Mouse (Mus musculus) adrenal gland (tissue): Measurements from ENCODE around the gene Ptprf.

ENCODE experiments used
- intact Hi-C: fragments of 180-260 bp; cut with DNase I; formaldehyde crosslinking; loops from one replicate; pipeline ENCODE4 v1.15.1; 2025
- microRNA-seq, 2 experiments: library from miRNA; unstranded; fragments of <30 nt; microRNA quantifications; one replicate each; pipeline ENCODE4; 2019

Gene Ptprf

DNA sequence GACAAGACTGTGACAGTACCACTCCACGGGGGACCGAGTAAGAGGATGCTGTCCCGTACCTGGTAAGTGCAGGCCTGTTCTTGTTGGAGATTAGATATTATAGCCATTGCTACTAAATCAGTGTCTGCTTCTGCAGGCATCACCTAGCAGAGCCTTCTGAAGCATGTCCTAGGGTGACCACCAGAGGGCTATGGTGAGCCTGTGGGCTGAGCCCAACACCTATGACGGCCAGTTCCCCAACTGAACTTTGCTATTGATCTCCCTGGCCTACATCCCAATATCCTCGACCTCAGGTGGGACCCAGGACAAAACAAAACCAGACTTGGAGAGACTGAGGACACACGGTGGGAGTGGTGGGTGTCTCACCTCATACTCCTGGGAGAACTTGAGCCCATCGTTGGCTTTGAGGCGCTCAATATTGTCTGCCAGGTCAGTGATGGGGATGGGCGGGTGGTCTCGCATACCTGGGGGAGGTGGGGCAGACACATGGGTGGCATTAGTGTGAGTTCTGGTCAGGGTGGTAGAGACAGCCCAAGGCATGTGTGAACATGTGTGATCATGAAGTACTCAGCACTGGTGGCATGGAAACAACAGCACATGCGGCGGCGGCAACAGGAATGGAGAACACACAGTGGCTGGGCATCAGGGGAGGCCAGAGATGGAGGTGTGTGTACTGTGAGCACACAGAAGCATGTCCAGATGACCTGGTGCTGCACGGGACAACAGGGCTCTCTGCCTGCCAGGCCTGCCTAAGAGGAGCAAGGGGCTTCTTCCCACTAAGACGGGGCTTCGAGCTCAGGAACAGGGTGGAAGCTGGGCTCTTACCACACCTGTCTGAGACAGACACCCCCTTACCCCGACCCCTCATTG lies 74.2 kb downstream of the Ptprf start:
- intact Hi-C loops, result loop anchor here (1.0 to 10.0 kb wide), 2 partner anchors 76 to 358 kb away; no protein-coding TSS in a partner anchor

DNA sequence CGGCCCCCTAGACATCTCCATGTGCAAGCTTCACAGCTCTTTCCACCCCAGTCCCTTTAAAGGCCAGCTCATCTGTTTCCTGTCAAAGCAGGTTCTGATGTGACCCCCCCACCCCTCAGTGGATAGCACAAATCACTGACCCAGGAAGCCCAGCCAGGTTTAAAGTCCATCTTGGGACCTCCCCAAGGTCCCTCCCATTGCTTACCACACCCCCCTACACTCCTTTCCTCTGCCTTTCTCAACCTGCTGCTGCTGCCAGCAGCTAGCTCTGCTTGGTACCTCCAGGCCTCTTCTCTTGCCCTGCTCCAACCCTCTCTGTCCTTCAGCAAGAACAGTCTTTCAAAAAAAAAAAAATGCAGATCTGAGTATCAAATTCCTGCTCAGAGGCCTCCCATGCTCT lies 76.3 kb downstream of the Ptprf start:
- intact Hi-C loops, result loop anchor here (10.0 kb wide), 1 partner anchor 360 kb away; no protein-coding TSS in a partner anchor

DNA sequence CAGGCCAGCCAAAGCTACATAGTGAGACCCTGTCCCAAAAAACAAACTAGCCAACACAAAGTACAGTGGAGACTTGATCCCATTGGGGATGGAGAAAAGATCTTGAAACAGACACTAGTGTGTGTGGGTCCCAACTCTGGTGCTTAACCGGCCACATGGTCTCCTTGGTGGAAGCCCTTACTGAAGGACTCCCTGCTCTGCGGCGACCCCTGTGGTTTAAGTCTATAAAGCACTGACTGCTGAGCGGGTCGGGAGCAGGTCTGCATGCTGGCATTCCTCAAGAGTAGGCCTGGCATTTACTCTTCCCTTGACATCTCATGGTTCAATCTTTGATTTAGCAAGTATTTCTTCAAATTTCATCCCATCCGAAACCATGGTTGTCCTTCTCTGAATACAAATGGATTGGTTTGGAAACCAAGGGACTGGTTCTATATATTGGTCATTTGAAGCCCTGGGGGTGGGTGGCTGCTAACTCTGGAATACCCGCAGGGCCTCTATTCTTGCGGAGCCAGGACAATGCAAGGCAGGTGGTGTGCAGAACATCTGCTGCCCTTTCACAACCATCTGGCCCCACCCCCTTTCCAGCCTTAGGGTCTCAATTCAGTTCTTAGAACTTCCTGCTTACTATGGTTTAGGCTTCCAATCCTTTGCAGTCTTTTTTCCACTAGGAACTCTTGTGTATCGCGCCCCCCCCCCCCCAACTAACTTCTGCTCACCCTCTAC lies 84.1 kb downstream of the Ptprf start:
- intact Hi-C loops, result no loop called here

DNA sequence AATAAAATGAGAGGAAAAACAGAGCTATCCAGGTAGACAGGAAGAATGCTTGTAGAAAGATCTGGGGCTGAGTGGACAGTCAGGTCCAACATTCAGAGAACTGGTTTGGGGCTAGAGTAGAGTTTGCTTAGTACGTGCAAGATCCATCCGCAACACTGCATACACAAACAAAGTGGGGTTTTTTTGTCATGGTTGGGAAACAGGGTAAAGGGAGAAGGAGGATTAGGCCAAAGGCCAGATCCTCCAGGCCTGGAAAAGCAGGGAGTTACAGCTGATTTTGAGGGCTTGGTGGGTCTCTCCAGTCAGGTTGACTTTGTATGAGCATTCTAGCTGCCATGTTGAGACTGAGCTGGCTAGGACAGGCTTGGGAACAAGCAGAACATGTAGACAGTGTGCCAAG lies 85.3 kb downstream of the Ptprf start:
- intact Hi-C loops, result no loop called here

DNA sequence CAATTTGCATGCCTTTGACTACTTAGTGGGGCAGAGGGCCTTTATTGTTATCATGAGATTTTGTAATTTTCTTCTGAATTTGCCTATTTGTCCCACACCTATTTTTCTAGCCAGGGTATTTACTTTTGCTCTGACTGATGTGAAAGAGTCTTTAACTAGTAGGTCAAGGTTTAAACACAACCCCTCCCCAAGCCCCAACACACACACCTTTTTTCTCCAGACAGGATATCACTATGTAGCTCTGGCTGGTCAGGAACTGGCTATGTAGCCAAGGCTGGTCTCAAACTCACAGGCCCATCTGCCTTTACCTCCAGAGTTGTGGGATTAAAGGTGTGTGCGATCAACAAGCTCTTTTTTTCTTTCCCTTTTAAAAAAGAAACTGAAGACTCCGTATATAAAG lies 92.1 kb downstream of the Ptprf start:
- intact Hi-C loops, result no loop called here

DNA sequence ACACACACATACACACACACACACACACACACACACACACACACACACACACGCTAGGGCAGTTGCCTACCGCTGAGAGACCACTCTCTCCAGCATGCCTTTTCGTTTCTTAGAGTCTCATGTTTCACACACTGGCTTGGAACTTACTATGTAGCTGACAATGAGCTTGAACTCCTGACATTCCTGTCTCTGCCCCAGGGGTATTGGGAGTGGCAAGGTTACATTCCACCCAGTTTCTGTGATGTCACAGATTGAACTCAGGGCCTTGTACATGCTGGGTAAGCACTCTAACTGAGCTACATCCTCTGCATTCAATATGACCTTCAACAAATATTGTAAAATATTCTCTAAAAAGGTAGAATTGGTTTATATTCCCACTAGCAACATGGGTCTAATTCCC lies 92.6 kb downstream of the Ptprf start:
- intact Hi-C loops, result no loop called here

DNA sequence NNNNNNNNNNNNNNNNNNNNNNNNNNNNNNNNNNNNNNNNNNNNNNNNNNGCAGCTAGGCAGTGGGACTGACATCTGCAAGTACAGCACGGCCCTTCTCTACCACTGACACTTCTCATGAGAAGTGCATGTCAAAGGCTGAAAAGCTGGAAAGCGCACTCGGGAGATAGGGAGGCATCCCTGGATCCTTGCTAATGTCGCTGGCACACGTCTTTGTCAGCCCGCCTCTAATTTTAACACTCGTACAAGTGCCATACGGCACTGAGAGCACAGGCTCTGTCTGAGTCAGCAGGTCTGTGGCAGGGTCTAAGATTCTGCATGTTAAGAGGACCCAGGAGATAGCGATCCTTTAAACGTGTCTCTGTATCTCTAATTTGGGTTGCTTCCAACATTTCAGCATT lies 95.0 kb downstream of the Ptprf start:
- intact Hi-C loops, result no loop called here

DNA sequence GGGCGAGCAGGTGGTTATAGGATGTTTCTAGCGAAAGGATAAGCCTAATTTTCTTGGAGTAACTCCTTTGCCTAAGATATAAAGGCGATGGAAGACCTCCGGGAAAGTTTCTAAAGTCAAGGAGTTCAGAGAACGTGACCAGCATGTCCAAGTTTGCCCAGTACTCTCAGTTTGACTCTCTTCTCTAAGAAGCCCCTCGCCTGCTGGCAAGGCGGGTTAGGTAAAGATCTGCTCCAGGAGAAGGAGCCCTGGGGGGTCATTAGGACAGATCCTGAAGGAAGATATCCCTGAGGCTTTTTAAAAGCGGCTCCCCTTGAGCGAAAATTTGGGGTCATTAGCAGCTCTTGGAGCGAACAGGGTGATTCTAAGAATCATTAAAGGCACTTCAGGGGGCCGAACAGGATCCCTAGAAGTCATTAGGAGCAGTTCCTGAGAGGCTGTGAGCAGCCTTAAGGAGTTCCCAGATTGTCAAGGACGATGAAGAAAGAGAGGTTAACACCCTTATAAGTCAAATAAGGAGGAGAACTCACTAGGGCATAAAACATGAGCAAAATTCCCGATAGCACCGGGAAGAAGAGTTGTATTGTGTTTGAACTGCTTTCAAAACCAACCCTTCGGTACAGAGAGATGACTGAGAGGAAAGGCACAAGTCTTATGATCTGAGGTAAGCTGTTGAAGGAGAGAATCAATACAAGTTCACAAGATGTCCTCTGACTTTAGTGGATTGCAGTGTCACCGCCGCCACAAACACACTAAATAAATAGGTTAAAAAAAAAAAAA lies 110.7 kb downstream of the Ptprf start:
- intact Hi-C loops, result no loop called here

DNA sequence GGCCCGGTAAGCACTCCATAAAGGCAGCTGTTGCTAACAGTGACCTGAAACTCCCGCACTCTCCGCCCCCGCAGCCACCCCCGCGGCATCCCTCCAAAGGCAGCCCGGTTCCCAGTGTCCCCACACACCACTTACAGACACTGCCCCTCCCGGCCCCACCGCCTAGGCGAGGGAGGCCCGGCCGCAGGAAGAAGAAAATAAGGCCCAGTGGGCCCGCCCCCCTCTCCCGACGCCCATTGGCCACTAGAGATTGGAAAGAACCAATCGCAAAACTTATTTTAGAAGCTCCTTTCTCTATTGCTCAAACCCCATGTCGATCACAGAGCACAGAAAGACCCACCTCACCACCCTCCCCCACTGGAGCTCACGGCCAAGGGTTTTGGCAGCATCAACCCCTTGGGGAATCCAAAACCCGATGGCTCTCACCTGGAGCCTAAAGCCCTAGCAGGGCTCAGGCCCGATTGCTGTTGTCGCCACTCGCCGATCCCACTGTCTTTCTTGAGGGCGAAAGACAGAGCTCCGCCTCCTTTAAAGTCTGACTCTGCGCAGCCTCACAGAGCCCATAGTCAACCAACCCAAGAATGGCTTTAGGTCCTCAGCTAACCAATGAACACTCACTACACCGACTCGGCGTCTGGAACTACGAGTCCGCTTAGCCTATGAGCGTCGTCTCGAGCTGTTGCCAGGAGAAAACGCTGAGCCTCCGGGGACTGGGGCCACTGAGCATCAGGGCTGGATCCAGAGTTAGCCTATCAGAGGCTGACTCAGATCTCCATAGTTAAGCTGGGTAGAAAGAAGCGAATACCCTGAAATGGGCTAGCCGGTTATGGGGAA lies 111.5 kb downstream of the Ptprf start, which contains the start of gene Kdm4a:
TSS of gene Kdm4a (minus strand) at position 577 of the 834 bp plus-strand sequence.
- intact Hi-C loops, result no loop called here

DNA sequence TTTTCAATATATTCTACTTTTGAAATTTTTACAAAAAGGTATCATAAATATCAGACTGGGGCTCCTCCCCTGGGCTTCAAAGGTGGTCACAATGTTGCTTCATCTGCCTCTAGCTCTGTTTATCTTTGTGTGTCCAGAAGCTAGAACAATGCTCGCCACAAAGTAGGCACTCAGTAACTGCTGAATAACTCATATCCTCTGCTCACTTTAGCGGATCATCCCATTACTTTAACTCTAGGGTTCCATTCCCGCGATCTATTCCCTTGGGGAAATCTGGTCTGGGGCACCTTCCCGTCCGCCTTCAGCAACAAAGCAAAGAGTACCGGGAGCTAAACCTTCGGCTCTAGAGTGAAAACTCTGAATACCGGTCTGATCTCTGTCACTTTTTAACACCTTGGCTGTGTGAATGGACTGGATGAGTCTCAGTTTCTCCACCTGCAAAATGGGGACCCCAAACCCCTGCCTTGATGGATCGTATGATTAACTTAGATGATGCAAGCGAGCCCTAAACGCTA lies 112.2 kb downstream of the Ptprf start:
- intact Hi-C loops, result no loop called here

DNA sequence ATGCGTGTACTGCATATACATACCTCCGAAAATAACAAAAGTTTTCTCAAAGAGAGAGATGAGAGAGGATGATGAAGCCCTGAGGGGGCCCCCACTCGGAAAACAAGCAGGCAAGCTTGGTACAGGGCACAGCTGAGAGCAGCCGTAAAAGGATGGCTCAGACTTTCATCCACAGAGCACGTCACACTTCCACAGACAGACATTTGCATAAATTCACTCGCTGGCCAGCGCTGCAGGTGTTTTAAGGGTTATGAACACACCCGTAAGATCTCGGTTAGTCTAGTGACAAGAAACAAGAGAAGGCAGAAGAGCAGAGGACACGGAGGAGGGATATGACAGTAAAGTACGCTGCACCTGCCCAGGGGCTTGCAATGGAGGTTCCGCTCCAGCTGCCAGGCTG lies 118.7 kb downstream of the Ptprf start:
- intact Hi-C loops, result no loop called here

DNA sequence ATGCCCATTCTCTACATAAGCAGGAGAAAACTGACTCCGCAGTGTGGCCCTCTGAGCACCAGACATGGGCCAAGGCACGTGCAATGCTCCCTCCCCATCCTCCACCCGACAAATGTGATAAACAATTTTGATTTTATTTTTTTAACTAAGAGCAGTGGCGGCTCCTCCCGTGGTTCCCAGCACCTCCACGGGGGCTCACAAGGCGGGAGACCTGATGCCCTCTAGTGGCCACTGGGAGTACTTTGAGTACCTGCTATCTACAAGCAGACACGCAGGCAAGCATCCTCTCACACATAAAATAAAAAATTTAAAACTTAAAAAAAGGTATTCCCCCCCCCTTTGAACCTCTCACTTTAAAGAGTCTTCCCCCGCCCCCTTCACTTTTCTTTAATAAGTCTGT lies 120.2 kb downstream of the Ptprf start:
- intact Hi-C loops, result no loop called here

DNA sequence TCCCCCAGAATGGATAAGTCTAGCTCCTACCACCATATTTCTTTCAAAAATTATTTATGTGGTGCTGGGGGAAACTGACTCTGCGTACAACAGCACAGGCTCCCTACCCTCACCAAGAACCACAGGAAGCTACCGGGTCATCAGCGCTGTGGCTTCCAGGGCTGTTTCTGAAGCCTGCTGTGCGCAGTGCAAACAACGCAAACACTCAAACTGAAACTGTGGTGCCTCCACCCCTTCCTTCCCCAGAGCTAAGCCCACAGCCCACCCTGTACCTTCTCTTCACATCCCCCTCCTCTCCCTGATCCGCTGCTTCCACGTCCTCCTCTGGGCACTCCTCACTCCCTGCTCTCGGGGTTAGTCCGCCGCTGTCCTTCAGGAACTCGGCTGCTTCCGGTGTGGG lies 129.1 kb downstream of the Ptprf start:
- intact Hi-C loops, result no loop called here

Small RNA genes lying within 50 kb of the gene (microRNA-seq; reads per million reads assigned to microRNA genes)
- gene Mir7226, result 0.23 to 0.86 reads per million in 2 experiments
